Mouse (Mus musculus): ENCODE data around the gene Hdac9. TPM values are rescaled to one million over a fixed set of nuclear protein-coding genes. Genes with fewer than 3 reads are reported as not detected.

Gene Hdac9
- polyA plus RNA-seq, 1 experiment = not detected

DNA sequence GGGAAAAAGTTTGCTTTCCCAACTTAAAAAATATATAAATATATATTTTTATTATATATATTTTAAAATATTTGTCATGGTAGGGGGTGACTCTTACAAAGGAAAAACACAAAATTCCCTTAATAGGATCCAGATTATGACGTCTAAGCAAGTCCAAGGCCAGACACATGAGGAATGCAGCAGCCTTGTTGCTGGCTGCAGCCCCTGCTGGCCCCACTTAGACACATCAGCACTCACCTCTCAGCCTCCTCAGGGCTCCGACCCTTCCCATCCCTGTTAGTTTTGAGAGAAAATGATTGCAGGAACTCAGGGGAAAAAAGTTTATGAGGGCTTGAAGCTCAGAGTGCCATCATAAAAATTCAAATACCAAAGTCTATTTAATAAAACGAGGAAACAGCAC, 746.3 kb downstream of the Hdac9 start:
- no peak overlapping the region for H3K4me3 ChIP-seq (replicated peaks)
- H3K36me3 ChIP-seq (ENCODE audit: control insufficient read depth) = no peaks in the 10 kb centered on the region
- TF ChIP-seq GATA1 (IDR thresholded peaks at IDR 0.05; ENCODE audit: low read length) = no peak
- no peak for TF ChIP-seq TAL1 (IDR thresholded peaks at IDR 0.05; ENCODE audit: low read length)
- H3K9me3 ChIP-seq (ENCODE audit: control insufficient read depth, low read length) = no peaks in the 10 kb centered on the region
- no peaks in the 10 kb centered on the region for H3K4me1 ChIP-seq (ENCODE audit: control insufficient read depth)
- no peaks in the 10 kb centered on the region for H3K27me3 ChIP-seq (ENCODE audit: control insufficient read depth)

DNA sequence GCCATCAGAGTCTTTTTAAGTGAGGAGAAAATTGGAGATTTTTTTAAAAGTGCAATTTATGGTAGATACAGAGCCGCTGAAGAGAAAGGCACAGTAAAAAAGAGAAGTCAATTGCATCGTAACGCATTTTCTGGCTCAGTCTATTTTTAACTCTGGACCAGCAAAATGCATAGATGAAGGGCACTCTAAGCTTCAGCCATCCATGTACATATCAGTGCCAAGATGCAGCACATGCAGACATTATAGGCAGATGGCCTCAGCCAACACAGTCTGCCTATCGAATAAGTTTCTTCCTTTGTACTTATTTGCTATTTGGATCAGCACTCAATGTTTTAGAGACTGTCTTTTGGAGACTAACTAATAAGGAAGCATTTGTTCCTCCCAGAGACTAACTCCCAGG, 751.2 kb downstream of the Hdac9 start:
- no peaks in the 10 kb centered on the region for H3K36me3 ChIP-seq (ENCODE audit: control insufficient read depth)
- no peak for TF ChIP-seq GATA1 (IDR thresholded peaks at IDR 0.05; ENCODE audit: low read length)
- no peak for TF ChIP-seq TAL1 (IDR thresholded peaks at IDR 0.05; ENCODE audit: low read length)

DNA sequence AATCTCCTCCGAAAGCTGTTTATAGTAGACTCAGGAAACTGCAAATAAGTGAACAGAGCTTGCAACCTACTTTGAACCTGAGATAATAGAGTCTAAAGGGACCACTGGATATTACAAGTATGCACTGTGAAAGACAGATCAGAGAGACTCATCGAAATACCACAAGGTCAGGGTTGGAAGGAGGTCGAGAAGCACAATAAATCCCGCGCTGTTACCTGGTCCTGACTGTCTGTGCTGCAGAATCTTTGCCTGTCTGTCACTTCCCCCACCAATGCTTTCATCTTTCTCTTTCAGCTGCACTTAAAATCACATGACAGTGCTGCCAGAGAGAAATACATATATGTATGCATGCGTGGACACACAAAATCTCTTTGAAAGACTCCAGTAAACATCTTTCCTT, 760.6 kb downstream of the Hdac9 start:
- Histone ChIP-seq H3K4me3 (replicated peaks) (no peak overlapping the region), H3K36me3 (ENCODE audit: control insufficient read depth) (no peaks in the 10 kb centered on the region), H3K4me1 (ENCODE audit: control insufficient read depth) (no peaks in the 10 kb centered on the region), H3K27me3 (ENCODE audit: control insufficient read depth) (no peaks in the 10 kb centered on the region), H3K9me3 (ENCODE audit: control insufficient read depth, low read length) (no peaks in the 10 kb centered on the region)
- TF ChIP-seq TAL1 (IDR thresholded peaks at IDR 0.05; ENCODE audit: low read length) (no peak), GATA1 (IDR thresholded peaks at IDR 0.05; ENCODE audit: low read length) (no peak)

More for the DNA sequence above, 751.2 kb downstream of the Hdac9 start:
- Histone ChIP-seq H3K4me1 (ENCODE audit: control insufficient read depth) (no peaks in the 10 kb centered on the region), H3K27me3 (ENCODE audit: control insufficient read depth) (no peaks in the 10 kb centered on the region), H3K4me3 (replicated peaks) (no peak overlapping the region), H3K9me3 (ENCODE audit: control insufficient read depth, low read length) (no peaks in the 10 kb centered on the region)

DNA sequence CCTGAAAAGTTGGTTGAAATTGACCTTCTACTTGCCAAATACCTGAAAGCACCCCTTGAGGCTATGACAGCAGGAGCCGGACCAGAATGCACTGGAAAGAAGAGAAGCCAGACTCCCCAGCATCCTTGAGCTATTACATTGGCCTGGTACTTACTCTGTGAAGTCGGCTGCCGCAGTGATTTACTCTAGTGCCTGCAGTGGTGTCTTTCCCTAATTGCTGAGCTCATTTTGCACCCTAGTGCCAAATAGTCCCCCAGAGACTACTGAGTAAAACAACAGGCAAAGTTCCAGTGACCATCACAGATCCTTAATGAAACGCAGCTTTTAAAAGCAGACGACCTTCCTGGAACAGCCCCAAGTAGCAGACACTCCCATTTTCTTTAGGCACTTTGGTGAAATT, 761.2 kb downstream of the Hdac9 start:
- Histone ChIP-seq H3K9me3 (ENCODE audit: control insufficient read depth, low read length) (no peaks in the 10 kb centered on the region), H3K27me3 (ENCODE audit: control insufficient read depth) (no peaks in the 10 kb centered on the region), H3K4me3 (replicated peaks) (no peak overlapping the region), H3K36me3 (ENCODE audit: control insufficient read depth) (no peaks in the 10 kb centered on the region), H3K4me1 (ENCODE audit: control insufficient read depth) (no peaks in the 10 kb centered on the region)
- no peak for TF ChIP-seq TAL1 (IDR thresholded peaks at IDR 0.05; ENCODE audit: low read length)
- no peak for TF ChIP-seq GATA1 (IDR thresholded peaks at IDR 0.05; ENCODE audit: low read length)

DNA sequence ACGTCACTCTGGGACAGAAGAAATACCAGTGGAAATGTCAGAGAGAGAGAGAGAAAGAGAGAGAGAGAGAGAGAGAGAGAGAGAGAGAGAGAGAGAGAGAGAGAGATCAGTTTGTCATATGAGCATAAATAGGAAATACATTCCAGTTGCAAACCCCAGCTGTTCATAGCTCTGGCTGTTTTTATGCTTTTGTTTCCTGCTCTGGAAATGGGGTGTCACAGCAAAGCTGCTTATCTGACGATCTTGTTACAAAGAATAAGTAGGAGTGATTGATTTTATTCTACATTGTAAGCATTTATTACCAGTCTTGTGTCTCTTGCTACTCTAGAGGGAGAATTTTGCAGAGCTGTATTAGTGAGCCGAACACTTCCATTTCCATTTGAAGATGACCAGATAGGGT, 762.1 kb downstream of the Hdac9 start:
- Histone ChIP-seq H3K9me3 (ENCODE audit: control insufficient read depth, low read length) (no peaks in the 10 kb centered on the region), H3K4me1 (ENCODE audit: control insufficient read depth) (no peaks in the 10 kb centered on the region), H3K27me3 (ENCODE audit: control insufficient read depth) (no peaks in the 10 kb centered on the region), H3K4me3 (replicated peaks) (no peak overlapping the region), H3K36me3 (ENCODE audit: control insufficient read depth) (no peaks in the 10 kb centered on the region)
- TF ChIP-seq GATA1 (IDR thresholded peaks at IDR 0.05; ENCODE audit: low read length) (no peak), TAL1 (IDR thresholded peaks at IDR 0.05; ENCODE audit: low read length) (no peak)

DNA sequence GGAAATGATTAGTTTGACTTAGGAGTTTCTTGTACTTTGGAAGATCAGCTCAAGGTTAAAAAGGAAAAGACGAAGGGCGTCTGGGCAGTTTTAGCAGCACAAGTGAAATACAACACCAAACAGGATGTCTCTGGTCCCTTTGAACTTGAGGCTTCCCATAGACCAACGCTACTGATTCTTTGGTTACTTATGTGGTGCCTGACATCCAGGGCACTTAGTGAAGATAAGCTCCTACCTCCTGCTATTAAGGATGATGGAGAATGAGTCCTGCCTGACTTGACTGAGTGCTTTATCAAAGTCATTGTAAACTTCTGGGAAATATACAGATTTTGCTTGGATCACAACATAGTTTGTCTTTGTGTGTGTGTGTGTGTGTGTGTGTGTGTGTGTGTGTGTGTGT, 765.6 kb downstream of the Hdac9 start:
- Histone ChIP-seq H3K9me3 (ENCODE audit: control insufficient read depth, low read length) (no peaks in the 10 kb centered on the region), H3K36me3 (ENCODE audit: control insufficient read depth) (no peaks in the 10 kb centered on the region), H3K4me3 (replicated peaks) (no peak overlapping the region), H3K4me1 (ENCODE audit: control insufficient read depth) (no peaks in the 10 kb centered on the region), H3K27me3 (ENCODE audit: control insufficient read depth) (no peaks in the 10 kb centered on the region)
- TF ChIP-seq GATA1 (IDR thresholded peaks at IDR 0.05; ENCODE audit: low read length) (no peak), TAL1 (IDR thresholded peaks at IDR 0.05; ENCODE audit: low read length) (no peak)

DNA sequence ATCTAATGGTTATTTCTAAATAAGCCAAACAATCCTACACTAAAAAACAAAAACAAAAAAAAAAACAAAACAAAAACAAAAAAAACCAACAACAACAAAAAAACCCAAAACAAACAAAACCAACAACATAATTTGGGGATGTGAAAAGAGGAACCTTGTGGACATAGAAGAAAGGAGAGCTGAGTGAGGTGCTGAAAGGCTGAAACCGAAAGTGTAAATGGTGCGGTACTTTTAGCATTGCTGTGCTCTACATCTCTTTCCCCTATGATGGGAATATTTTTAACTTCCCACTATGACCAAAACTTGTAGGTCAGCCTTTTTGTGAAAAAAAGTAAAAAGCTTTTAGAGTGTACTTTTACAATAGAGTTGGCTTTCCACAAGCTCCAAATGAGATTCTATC, 774.2 kb downstream of the Hdac9 start:
- Histone ChIP-seq H3K4me1 (ENCODE audit: control insufficient read depth) (no peaks in the 10 kb centered on the region), H3K36me3 (ENCODE audit: control insufficient read depth) (no peaks in the 10 kb centered on the region), H3K4me3 (replicated peaks) (no peak overlapping the region), H3K9me3 (ENCODE audit: control insufficient read depth, low read length) (no peaks in the 10 kb centered on the region), H3K27me3 (ENCODE audit: control insufficient read depth) (no peaks in the 10 kb centered on the region)
- TF ChIP-seq TAL1 (IDR thresholded peaks at IDR 0.05; ENCODE audit: low read length) = no peak
- no peak for TF ChIP-seq GATA1 (IDR thresholded peaks at IDR 0.05; ENCODE audit: low read length)

DNA sequence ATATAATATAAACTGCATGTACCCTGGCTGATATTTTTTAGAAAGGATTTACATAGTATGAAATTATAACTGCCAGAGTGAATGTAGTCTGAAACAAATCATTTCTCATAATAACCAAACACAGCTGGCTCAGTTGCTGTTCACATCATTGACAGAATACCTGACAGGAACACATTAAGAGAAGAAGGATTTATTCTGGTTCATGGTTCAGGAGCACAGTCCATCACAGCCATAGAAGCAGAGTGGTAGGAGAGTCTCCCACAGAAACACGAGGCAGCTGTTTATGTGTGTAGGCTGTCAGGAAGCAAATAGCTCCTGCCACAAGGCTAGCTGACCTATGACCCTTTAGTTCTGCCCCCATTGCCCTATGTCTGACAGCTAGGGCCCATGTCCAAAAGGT, 803.6 kb downstream of the Hdac9 start:
- Histone ChIP-seq H3K36me3 (ENCODE audit: control insufficient read depth) (no peaks in the 10 kb centered on the region), H3K9me3 (ENCODE audit: control insufficient read depth, low read length) (no peaks in the 10 kb centered on the region), H3K27me3 (ENCODE audit: control insufficient read depth) (no peaks in the 10 kb centered on the region), H3K4me3 (replicated peaks) (no peak overlapping the region), H3K4me1 (ENCODE audit: control insufficient read depth) (no peaks in the 10 kb centered on the region)
- no peak for TF ChIP-seq TAL1 (IDR thresholded peaks at IDR 0.05; ENCODE audit: low read length)
- TF ChIP-seq GATA1 (IDR thresholded peaks at IDR 0.05; ENCODE audit: low read length) = no peak

DNA sequence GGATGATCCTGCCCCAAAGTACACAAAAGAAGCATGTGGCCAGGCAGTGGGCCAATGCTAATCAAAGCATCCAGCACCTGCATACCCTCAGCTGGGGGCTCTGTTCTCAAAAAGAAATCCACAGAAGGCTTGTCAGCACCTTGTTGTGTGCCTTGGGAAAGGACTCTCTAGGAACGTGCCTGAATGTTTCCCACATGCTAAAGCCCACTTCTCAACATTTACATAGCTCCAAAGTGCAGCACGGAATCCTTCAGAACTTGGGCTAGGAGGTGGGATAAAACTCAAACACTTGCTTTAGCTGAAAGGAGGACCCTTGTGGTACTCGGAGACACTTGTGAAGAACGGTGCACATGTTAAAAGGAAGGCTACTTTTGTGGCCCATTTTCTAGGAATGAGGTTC, 823.9 kb downstream of the Hdac9 start:
- H3K9me3 ChIP-seq (ENCODE audit: control insufficient read depth, low read length) = no peaks in the 10 kb centered on the region
- H3K36me3 ChIP-seq (ENCODE audit: control insufficient read depth) = no peaks in the 10 kb centered on the region
- no peak overlapping the region for H3K4me3 ChIP-seq (replicated peaks)
- H3K27me3 ChIP-seq (ENCODE audit: control insufficient read depth) = no peaks in the 10 kb centered on the region
- TF ChIP-seq TAL1 (IDR thresholded peaks at IDR 0.05; ENCODE audit: low read length) (no peak), GATA1 (IDR thresholded peaks at IDR 0.05; ENCODE audit: low read length) (no peak)
- H3K4me1 ChIP-seq (ENCODE audit: control insufficient read depth) = no peaks in the 10 kb centered on the region

DNA sequence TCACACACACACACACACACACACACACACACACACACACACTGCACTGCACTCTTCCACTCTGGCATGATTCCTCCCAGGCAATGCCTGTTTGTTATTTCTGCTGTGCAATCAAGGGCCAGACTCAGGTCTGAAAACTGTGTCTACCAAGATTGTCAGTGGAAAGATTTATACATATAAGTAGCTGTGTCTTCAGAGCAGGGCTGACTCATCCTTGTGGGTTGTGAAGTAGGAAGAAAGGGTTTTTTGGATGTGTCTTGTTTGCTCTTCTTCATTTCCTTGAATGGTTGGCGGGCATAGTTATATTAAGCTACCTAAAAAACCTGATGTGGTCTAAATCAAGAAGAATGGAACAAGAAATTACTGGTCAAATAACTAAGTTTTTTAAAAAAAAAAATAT, 825.0 kb downstream of the Hdac9 start:
- Histone ChIP-seq H3K4me1 (ENCODE audit: control insufficient read depth) (no peaks in the 10 kb centered on the region), H3K9me3 (ENCODE audit: control insufficient read depth, low read length) (no peaks in the 10 kb centered on the region), H3K36me3 (ENCODE audit: control insufficient read depth) (no peaks in the 10 kb centered on the region), H3K27me3 (ENCODE audit: control insufficient read depth) (no peaks in the 10 kb centered on the region), H3K4me3 (replicated peaks) (no peak overlapping the region)
- TF ChIP-seq GATA1 (IDR thresholded peaks at IDR 0.05; ENCODE audit: low read length) (no peak), TAL1 (IDR thresholded peaks at IDR 0.05; ENCODE audit: low read length) (no peak)
